Mouse (Mus musculus): ENCODE measurements around the gene Kif3c.

DNA sequence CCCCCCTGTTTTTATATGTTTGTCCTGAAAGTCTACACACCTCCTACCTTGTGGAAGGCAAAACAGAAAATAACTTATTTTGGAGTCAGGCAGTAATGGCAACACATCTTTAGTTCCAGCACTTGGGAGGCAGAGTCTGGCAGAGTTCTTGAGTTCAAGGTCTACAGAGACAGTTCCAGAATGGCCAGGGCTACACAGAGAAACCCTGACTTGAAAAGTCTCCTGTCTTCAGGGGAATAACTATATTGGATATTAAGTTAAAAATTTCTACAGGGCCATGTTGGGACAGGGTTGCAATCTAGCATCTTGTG, 65.5 kb downstream of the Kif3c start:
- TF ChIP-seq CTCF (conservative IDR thresholded peaks at IDR 0.05 in 1 of 2, IDR thresholded peaks at IDR 0.05 in 1 of 2; ENCODE audit: low read depth in 2 of 2, low read length in 2 of 2) (no peak), BHLHE40 (IDR thresholded peaks at IDR 0.05; ENCODE audit: low read depth, low read length) (no peak)

Measured in CH12.LX (cell line).